Mouse (Mus musculus) liver, embryonic 14.5 days (tissue): ENCODE measurements around the gene Kcnc3.

ENCODE experiments used
- CTCF ChIP-seq: IDR thresholded peaks from 2 replicates; pipeline ENCODE4 v1.5.1; 2016; ENCODE audit warnings: antibody characterized with exemption, low read depth, control low read depth
- EP300 ChIP-seq: IDR thresholded peaks from 2 replicates; pipeline ENCODE4 v1.6.1; 2016; ENCODE audit warnings: antibody characterized with exemption, low read depth

DNA sequence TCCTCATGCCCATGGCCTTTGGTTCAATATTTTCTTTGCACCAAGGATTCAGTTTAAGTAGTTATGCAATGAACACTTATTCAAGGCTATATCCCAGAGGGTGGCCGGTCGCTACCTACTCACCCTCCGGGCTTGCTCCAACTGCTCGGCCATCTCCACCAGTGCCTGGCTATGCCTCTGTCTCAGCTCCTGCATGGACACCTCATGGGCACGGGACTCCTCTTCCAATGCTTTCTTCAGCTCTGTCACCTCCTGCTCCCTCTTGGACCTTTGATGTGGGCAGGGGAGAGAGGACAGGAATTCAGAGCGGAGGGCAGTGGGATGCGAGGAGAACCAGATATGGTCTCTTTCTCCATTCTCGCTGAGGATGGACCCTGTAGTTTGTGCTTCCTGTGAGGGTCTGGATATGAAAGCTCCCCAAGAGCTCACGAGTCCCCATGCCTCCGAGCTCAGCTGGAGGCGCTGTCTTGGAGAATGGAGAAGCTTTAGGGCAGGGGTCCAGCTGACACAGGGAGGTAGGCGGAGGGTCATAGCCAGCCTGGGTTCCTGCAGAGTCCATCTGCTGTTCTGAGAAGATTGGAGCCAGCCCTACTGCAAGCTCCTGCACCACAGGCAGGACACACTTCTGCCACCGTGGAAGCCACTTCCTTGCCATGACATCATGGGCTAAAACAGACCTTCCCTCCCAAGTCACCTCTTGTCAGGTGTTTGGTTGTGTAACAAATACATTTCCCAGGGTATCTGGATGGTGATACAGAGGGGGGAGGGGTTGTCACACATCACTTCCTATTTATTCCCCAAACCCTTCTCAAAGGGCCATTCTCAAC, 35.0 kb downstream of the Kcnc3 start:
- TF ChIP-seq CTCF (no peak), EP300 (no peak)
